Mouse (Mus musculus): ENCODE measurements around the gene Lalba.
"Not testable (repeated sequence)": the region's sequence is repeated elsewhere in the genome, so short reads cannot be mapped to it uniquely, and the experiment has no call there.

Gene Lalba

GRCm38 (mm10) chr15:98482701-98483100, at the start of gene Lalba:
Lalba (minus strand) TSS chr15:98482721.
- no peak for DNase-seq

GRCm38 (mm10) chr15:98532281-98532680, 49.8 kb upstream of the Lalba start:
- DNase-seq: no peak

- no peak for DNase-seq
Observed at GRCm38 (mm10) chr15:98528066-98528563, 45.6 kb upstream of the Lalba start.

GRCm38 (mm10) chr15:98527056-98527771, 44.7 kb upstream of the Lalba start:
- DNase-seq: no peak

GRCm38 (mm10) chr15:98526057-98526456, 43.5 kb upstream of the Lalba start:
- DNase-seq: no peak

- DNase-seq: no peak
Observed at GRCm38 (mm10) chr15:98521245-98521644, 38.7 kb upstream of the Lalba start.

GRCm38 (mm10) chr15:98517380-98518355, 35.1 kb upstream of the Lalba start:
- DNase-seq: peak; percentile 68

GRCm38 (mm10) chr15:98514845-98515244, 32.3 kb upstream of the Lalba start:
- not testable (repeated sequence) for DNase-seq

GRCm38 (mm10) chr15:98514146-98514545, 31.6 kb upstream of the Lalba start:
- no peak for DNase-seq

- DNase-seq: not testable (repeated sequence)
Observed at GRCm38 (mm10) chr15:98513676-98514075, 31.2 kb upstream of the Lalba start.

GRCm38 (mm10) chr15:98512799-98513321, 30.3 kb upstream of the Lalba start:
- DNase-seq: no peak

- no peak for DNase-seq
Observed at GRCm38 (mm10) chr15:98512232-98512631, 29.7 kb upstream of the Lalba start.

GRCm38 (mm10) chr15:98511386-98511928, 28.9 kb upstream of the Lalba start:
- DNase-seq: no peak

GRCm38 (mm10) chr15:98510438-98511385, 28.2 kb upstream of the Lalba start:
- DNase-seq: peak; percentile 89

GRCm38 (mm10) chr15:98509387-98509786, 26.9 kb upstream of the Lalba start:
- DNase-seq: no peak

- no peak for DNase-seq
Observed at GRCm38 (mm10) chr15:98507321-98507720, 24.8 kb upstream of the Lalba start.

- peak; percentile 30 for DNase-seq
Observed at GRCm38 (mm10) chr15:98506253-98506957, 23.9 kb upstream of the Lalba start.

- DNase-seq: peak; percentile 70
Observed at GRCm38 (mm10) chr15:98504514-98504913, 22.0 kb upstream of the Lalba start.

GRCm38 (mm10) chr15:98503317-98503716, 20.8 kb upstream of the Lalba start:
- no peak for DNase-seq

GRCm38 (mm10) chr15:98497631-98498030, 15.1 kb upstream of the Lalba start:
- no peak for DNase-seq

- DNase-seq: no peak
Observed at GRCm38 (mm10) chr15:98492102-98492501, 9.6 kb upstream of the Lalba start, which contains the start of gene Olfr279. Olfr279 (plus strand) TSS chr15:98492402.
